Mouse (Mus musculus): ENCODE measurements around the gene Reep1. TPM values are rescaled to one million over a fixed set of nuclear protein-coding genes. Genes with fewer than 3 reads are reported as not detected.
A peak's percentile ranks its signal among the peaks of the same experiment; 100 is the strongest.

The Reep1 gene
- polyA plus RNA-seq (2014; fragmentation: Nextera tagmentation; extraction: Ambion mirVana), result 167 and 200 TPM in 2 replicates

DNA sequence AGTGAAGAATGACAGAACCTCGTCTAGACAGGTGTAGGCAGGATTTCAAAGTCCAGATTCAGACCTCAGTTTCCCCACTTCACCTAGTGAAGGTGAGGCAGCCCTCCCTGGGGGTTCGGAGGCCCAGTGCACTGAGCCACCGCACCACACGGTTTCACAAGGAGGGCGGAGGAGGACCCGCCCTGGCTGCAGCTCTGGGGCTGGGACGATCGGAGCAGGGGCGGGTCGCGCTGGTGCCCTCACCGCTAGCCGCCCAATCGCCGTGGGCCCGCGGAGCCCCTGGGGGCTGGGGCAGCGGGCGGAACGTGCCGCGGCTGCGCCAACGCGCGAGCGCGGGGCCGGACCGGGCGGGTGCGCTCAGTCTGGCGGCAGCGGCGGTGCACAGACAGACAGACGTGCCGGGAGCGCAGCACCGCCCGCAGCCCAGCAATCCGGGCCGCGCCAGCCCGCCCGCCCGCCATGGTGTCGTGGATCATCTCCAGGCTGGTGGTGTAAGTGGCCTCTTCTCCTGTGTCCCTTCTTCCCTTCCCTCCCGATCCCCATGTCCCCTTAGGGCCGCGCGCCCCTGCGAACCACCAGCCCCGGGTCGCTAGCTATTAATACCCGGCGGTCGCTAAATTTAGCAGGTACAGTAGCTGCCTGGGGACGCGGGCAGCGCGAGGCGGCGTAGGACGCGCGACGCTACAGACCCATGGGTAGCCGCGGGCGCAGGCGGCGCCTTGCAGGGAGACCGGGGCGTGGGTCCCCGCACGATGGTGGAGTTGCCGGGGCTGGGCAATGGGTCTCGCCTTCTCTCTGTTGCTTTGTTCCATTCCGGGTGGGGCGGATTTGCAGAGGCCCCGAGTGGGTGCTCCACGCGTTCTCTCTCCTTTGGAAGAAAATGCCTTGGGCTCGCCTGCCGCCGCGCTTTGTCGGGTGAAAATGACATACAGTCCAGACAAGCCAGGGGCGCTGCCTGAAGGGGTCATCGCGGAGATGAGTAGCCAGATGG lies at the start of gene Reep1:
Reep1 (plus strand) TSS at position 51 of the 991 bp plus-strand sequence.
- ATAC-seq (peak; percentile 89), DNase-seq (ENCODE audit: low spot score) (peak; percentile 72)
- Histone ChIP-seq H3K4me3 (ENCODE audit: low read depth, low read length) (peak within 1 kb of the TSS; percentile 68), H3K9me3 (replicated peaks; ENCODE audit: control insufficient read depth, low read length) (no peaks in the 10 kb centered on the region), H3K36me3 (ENCODE audit: control insufficient read depth, insufficient read depth, low read length) (0 out of 2 replicates have a peak, but pooled peaks cover 7% of the 10 kb centered on the region), H3K4me1 (ENCODE audit: control insufficient read depth, insufficient read depth, low read length) (peaks cover 9% of the 10 kb centered on the region), H3K4me2 (ENCODE audit: low read length) (peak within 1 kb of the TSS; percentile 69), H3K27ac (ENCODE audit: low read depth, low read length) (peak within 1 kb of the TSS; percentile 83), H3K27me3 (replicated peaks; ENCODE audit: control insufficient read depth, insufficient read depth, low read length) (no peaks in the 10 kb centered on the region), H3K9ac (ENCODE audit: low read length) (peak within 1 kb of the TSS; percentile 91)
- 1% methylated on average over 67 of the region's 91 CpGs for WGBS

GRCm38 (mm10) chr6:71658290-71658689 lies 49.1 kb upstream of the Reep1 start:
- Histone ChIP-seq H3K36me3 (ENCODE audit: control insufficient read depth, insufficient read depth, low read length) (no peaks in the 10 kb centered on the region), H3K4me1 (ENCODE audit: control insufficient read depth, insufficient read depth, low read length) (no peaks in the 10 kb centered on the region), H3K27me3 (replicated peaks; ENCODE audit: control insufficient read depth, insufficient read depth, low read length) (no peaks in the 10 kb centered on the region), H3K4me2 (ENCODE audit: low read length) (no peak overlapping the region), H3K4me3 (ENCODE audit: low read depth, low read length) (no peak overlapping the region), H3K9ac (ENCODE audit: low read length) (no peak overlapping the region), H3K27ac (ENCODE audit: low read depth, low read length) (no peak overlapping the region), H3K9me3 (replicated peaks; ENCODE audit: control insufficient read depth, low read length) (no peaks in the 10 kb centered on the region)
- WGBS, result 60% methylated on average over 2 of the region's 2 CpGs
- DNase-seq (ENCODE audit: low spot score) (no peak), ATAC-seq (no peak)

DNA sequence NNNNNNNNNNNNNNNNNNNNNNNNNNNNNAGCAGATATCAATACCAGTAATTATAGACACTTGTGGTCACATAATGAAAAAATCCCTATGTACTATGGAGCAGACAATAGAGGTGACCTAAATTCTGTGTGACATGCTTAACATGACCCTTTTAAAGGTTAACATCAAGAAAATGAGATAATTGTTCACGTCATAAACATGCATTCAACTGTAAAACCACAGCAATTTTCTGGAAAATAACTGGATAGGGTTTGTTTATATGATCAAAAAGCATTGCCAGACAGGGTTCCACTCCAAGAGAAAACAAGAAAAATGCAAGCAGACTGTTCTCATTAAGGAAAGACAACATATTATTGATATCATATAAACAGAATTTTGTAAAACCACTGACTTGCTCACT lies 42.9 kb upstream of the Reep1 start:
- no peak overlapping the region for H3K9ac ChIP-seq (ENCODE audit: low read length)
- no peak overlapping the region for H3K4me3 ChIP-seq (ENCODE audit: low read depth, low read length)
- DNase-seq (ENCODE audit: low spot score) (no peak), ATAC-seq (no peak)
- H3K4me2 ChIP-seq (ENCODE audit: low read length), result no peak overlapping the region
- WGBS, result 63% methylated on average over 1 of the region's 1 CpGs
- no peaks in the 10 kb centered on the region for H3K27me3 ChIP-seq (replicated peaks; ENCODE audit: control insufficient read depth, insufficient read depth, low read length)
- no peak overlapping the region for H3K27ac ChIP-seq (ENCODE audit: low read depth, low read length)
- H3K4me1 ChIP-seq (ENCODE audit: control insufficient read depth, insufficient read depth, low read length), result no peaks in the 10 kb centered on the region
- no peaks in the 10 kb centered on the region for H3K36me3 ChIP-seq (ENCODE audit: control insufficient read depth, insufficient read depth, low read length)
- H3K9me3 ChIP-seq (replicated peaks; ENCODE audit: control insufficient read depth, low read length), result no peaks in the 10 kb centered on the region

DNA sequence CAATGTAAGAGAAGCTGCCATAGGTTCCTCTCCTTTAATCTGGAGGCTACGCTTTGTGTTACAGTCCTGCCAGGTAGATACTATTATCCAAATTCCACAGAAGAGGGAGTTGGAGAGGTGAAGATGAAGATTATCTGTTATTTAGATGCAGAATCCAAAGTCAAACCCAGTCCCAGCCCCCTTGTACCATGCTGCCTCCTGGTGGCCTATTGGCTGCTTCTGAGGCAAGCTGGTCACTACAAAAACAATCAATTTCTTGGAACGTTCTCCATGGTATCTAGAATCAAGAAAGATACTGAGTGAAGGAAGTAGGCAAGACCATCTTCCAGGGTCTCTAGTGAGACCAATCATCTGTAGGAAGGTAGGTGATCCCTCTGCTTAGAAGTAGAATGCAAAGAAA lies 34.2 kb upstream of the Reep1 start:
- Histone ChIP-seq H3K4me3 (ENCODE audit: low read depth, low read length) (no peak overlapping the region), H3K9ac (ENCODE audit: low read length) (no peak overlapping the region), H3K9me3 (replicated peaks; ENCODE audit: control insufficient read depth, low read length) (no peaks in the 10 kb centered on the region), H3K36me3 (ENCODE audit: control insufficient read depth, insufficient read depth, low read length) (no peaks in the 10 kb centered on the region), H3K27me3 (replicated peaks; ENCODE audit: control insufficient read depth, insufficient read depth, low read length) (no peaks in the 10 kb centered on the region), H3K27ac (ENCODE audit: low read depth, low read length) (no peak overlapping the region), H3K4me2 (ENCODE audit: low read length) (no peak overlapping the region), H3K4me1 (ENCODE audit: control insufficient read depth, insufficient read depth, low read length) (no peaks in the 10 kb centered on the region)
- 73% methylated on average over 2 of the region's 2 CpGs for WGBS
- ATAC-seq (no peak), DNase-seq (ENCODE audit: low spot score) (no peak)

DNA sequence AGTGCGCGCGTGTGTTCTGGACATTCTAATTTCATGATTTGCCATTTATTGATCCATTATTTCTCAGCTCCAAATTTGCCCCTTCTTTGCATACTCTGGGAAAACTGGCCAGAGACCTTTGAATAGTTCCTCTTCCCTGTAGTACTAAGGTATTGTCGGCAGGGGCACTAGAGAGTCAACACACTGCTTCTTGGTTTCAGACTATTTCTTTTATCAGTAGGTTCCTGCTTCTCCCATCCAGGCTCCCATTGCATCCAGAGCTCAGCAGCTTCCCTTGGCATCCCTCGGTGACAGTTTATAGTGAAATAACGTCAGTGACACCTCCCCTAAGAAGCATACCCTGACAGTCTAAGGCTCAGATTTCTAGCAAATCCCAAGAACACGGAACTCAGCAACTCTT lies 28.5 kb upstream of the Reep1 start:
- WGBS, result 69% methylated on average over 7 of the region's 7 CpGs

DNA sequence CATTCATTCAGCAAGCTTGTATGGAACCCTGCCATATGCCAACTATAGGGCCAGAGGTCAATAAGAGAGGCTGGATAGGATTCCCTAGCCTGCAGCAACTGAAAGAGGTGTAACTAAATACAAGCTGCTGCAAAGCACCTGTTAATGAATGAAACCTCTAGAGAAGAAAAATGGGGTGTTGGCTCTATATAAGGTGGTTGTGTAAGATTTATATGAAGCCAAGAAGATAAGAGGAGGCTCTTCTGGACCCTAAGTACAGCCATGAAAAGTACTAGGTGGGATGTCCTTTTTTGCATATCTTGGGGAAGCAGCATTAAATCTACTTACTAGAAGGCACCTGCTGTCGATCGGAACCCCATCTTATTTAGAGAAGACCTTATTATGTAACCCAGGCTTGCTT lies 12.2 kb upstream of the Reep1 start:
- ATAC-seq, result no peak

More for the DNA sequence above, 28.5 kb upstream of the Reep1 start:
- Histone ChIP-seq H3K9me3 (replicated peaks; ENCODE audit: control insufficient read depth, low read length) (no peaks in the 10 kb centered on the region), H3K27me3 (replicated peaks; ENCODE audit: control insufficient read depth, insufficient read depth, low read length) (no peaks in the 10 kb centered on the region), H3K4me2 (ENCODE audit: low read length) (no peak overlapping the region), H3K9ac (ENCODE audit: low read length) (no peak overlapping the region), H3K27ac (ENCODE audit: low read depth, low read length) (no peak overlapping the region), H3K4me1 (ENCODE audit: control insufficient read depth, insufficient read depth, low read length) (no peaks in the 10 kb centered on the region), H3K4me3 (ENCODE audit: low read depth, low read length) (no peak overlapping the region), H3K36me3 (ENCODE audit: control insufficient read depth, insufficient read depth, low read length) (no peaks in the 10 kb centered on the region)
- DNase-seq (ENCODE audit: low spot score), result no peak
- ATAC-seq, result no peak

DNA sequence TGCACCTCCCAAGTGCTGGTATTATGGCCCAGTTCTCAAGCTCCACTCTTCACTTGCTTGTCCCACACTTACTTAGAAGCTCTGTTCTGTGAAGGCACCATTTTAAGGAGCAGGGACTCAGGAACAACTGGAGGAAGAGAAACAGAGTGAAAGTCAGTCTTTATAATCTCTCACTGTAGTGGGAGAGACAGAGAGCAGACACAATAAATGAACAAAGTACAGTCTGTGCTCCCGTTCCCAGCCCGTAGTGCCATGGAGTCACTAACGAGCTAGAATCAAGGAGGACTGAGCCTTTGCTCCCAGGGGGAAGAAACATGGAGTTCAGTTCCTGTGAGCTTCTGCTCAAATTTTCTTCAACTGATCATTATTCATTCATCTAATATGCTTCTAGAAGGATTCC lies 11.8 kb upstream of the Reep1 start:
- Histone ChIP-seq H3K36me3 (ENCODE audit: control insufficient read depth, insufficient read depth, low read length) (no peaks in the 10 kb centered on the region), H3K9ac (ENCODE audit: low read length) (no peak overlapping the region), H3K27ac (ENCODE audit: low read depth, low read length) (no peak overlapping the region), H3K9me3 (replicated peaks; ENCODE audit: control insufficient read depth, low read length) (no peaks in the 10 kb centered on the region), H3K27me3 (replicated peaks; ENCODE audit: control insufficient read depth, insufficient read depth, low read length) (no peaks in the 10 kb centered on the region), H3K4me1 (ENCODE audit: control insufficient read depth, insufficient read depth, low read length) (no peaks in the 10 kb centered on the region), H3K4me3 (ENCODE audit: low read depth, low read length) (no peak overlapping the region), H3K4me2 (ENCODE audit: low read length) (no peak overlapping the region)
- ATAC-seq (no peak), DNase-seq (ENCODE audit: low spot score) (no peak)
- WGBS, result 22% methylated on average over 3 of the region's 3 CpGs

More for the DNA sequence above, 12.2 kb upstream of the Reep1 start:
- Histone ChIP-seq H3K27ac (ENCODE audit: low read depth, low read length) (no peak overlapping the region), H3K9ac (ENCODE audit: low read length) (no peak overlapping the region), H3K4me1 (ENCODE audit: control insufficient read depth, insufficient read depth, low read length) (no peaks in the 10 kb centered on the region), H3K36me3 (ENCODE audit: control insufficient read depth, insufficient read depth, low read length) (no peaks in the 10 kb centered on the region), H3K9me3 (replicated peaks; ENCODE audit: control insufficient read depth, low read length) (no peaks in the 10 kb centered on the region), H3K27me3 (replicated peaks; ENCODE audit: control insufficient read depth, insufficient read depth, low read length) (no peaks in the 10 kb centered on the region), H3K4me2 (ENCODE audit: low read length) (no peak overlapping the region), H3K4me3 (ENCODE audit: low read depth, low read length) (no peak overlapping the region)
- DNase-seq (ENCODE audit: low spot score), result no peak
- 88% methylated on average over 2 of the region's 2 CpGs for WGBS

DNA sequence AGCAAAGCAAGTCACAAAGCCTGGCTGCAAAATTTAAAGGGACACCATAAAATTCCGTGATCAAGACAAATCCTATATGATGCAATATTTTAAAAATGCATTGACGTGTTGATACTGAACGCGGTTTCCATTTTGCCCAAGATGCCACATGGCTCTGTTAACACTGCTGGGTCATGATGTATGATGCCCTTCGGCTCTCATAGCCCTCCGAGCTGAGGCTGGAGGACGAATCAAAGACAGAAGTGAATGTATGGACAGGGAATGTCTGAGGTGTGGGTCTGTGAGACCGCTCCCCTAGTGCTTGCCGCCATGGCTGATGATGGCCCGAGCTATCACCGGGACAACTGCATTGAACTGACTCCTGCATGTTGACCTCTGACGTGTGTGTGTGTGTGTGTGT lies 490 bp upstream of the Reep1 start:
- peaks cover 9% of the 10 kb centered on the region for H3K4me1 ChIP-seq (ENCODE audit: control insufficient read depth, insufficient read depth, low read length)
- no peak for DNase-seq (ENCODE audit: low spot score)
- no peaks in the 10 kb centered on the region for H3K9me3 ChIP-seq (replicated peaks; ENCODE audit: control insufficient read depth, low read length)
- peak overlapping the region; percentile 69; the same call in 1 of the 2 replicates for H3K4me2 ChIP-seq (ENCODE audit: low read length)
- H3K27ac ChIP-seq (ENCODE audit: low read depth, low read length), result no peak overlapping the region
- H3K36me3 ChIP-seq (ENCODE audit: control insufficient read depth, insufficient read depth, low read length), result 0 out of 2 replicates have a peak, but pooled peaks cover 7% of the 10 kb centered on the region
- H3K4me3 ChIP-seq (ENCODE audit: low read depth, low read length), result no peak overlapping the region
- H3K27me3 ChIP-seq (replicated peaks; ENCODE audit: control insufficient read depth, insufficient read depth, low read length), result no peaks in the 10 kb centered on the region
- no peak overlapping the region for H3K9ac ChIP-seq (ENCODE audit: low read length)
- no peak for ATAC-seq
- 83% methylated on average over 12 of the region's 12 CpGs for WGBS

GRCm38 (mm10) chr6:71708528-71708927 lies 1.2 kb downstream of the Reep1 start:
- Histone ChIP-seq H3K27me3 (replicated peaks; ENCODE audit: control insufficient read depth, insufficient read depth, low read length) (no peaks in the 10 kb centered on the region), H3K27ac (ENCODE audit: low read depth, low read length) (peak overlapping the region; percentile 83), H3K4me2 (ENCODE audit: low read length) (peak overlapping the region; percentile 69), H3K36me3 (ENCODE audit: control insufficient read depth, insufficient read depth, low read length) (0 out of 2 replicates have a peak, but pooled peaks cover 7% of the 10 kb centered on the region), H3K4me3 (ENCODE audit: low read depth, low read length) (peak overlapping the region; percentile 68), H3K9me3 (replicated peaks; ENCODE audit: control insufficient read depth, low read length) (no peaks in the 10 kb centered on the region), H3K9ac (ENCODE audit: low read length) (peak overlapping the region; percentile 91), H3K4me1 (ENCODE audit: control insufficient read depth, insufficient read depth, low read length) (peaks cover 9% of the 10 kb centered on the region)
- WGBS, result 4% methylated on average over 3 of the region's 3 CpGs
- DNase-seq (ENCODE audit: low spot score) (no peak), ATAC-seq (peak; percentile 10)
